Mouse (Mus musculus) ovary, postnatal 36 days (tissue): ENCODE measurements around the gene Kirrel2.

Experiments
- DNase-seq: peaks from one replicate; pipeline ENCODE4 v3.0.0; 2022; ENCODE audit warnings: low spot score, mixed read lengths

Gene Kirrel2

DNA sequence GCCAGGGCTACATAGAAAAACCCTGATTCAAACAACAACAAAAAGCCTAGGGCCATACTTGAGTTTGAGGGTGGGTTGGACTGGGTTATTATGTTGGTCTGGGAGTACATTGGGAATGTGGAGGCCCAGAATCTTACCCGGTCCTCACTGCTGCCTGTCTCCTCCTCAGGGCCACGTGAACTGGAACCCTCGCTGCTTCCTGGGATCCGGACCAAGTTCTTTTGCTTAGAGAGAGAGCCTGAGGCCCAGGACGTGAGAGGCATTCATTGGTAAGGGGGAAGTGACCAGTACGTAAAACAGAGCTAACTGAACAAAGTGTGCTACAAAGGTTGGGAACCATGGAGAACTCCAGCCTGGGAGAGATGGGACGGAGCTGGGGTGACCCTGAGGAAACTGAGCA is 7.2 kb downstream of the Kirrel2 start:
- no peak for DNase-seq

- peak; percentile 52 for DNase-seq
These were observed 12.3 kb downstream of the Kirrel2 start, which contains the start of gene Aplp1 for GRCm38 (mm10) chr7:30444971-30445751. Aplp1 (minus strand) TSS chr7:30445535.

GRCm38 (mm10) chr7:30444154-30444970 is 13.1 kb downstream of the Kirrel2 start:
- DNase-seq = peak; percentile 38

- DNase-seq = no peak
These were observed 13.8 kb downstream of the Kirrel2 start for GRCm38 (mm10) chr7:30443696-30444095.

GRCm38 (mm10) chr7:30440697-30441096 is 16.8 kb downstream of the Kirrel2 start:
- peak; percentile 39 for DNase-seq

- no peak for DNase-seq
These were observed 17.8 kb downstream of the Kirrel2 start for GRCm38 (mm10) chr7:30439734-30440133.

DNA sequence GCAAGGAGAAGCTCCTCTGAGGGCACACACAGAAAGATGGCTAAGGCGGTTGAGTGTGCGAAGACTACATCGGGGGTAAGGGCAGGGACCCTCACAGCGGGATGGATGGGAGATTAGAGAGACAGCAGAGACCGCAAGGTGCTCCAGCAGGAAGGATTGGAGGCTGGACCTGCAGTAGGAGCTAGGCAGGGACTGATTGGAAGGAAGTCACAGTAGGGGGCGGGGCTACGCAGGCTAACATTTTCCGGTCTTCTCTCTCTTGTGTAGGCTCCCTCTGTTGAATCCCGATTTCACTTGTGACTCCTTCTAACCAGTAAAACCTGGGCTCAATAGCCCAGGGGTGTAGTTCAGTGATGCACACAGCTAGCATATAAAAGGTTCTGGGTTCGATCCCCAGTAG is 20.6 kb downstream of the Kirrel2 start:
- DNase-seq = no peak

DNA sequence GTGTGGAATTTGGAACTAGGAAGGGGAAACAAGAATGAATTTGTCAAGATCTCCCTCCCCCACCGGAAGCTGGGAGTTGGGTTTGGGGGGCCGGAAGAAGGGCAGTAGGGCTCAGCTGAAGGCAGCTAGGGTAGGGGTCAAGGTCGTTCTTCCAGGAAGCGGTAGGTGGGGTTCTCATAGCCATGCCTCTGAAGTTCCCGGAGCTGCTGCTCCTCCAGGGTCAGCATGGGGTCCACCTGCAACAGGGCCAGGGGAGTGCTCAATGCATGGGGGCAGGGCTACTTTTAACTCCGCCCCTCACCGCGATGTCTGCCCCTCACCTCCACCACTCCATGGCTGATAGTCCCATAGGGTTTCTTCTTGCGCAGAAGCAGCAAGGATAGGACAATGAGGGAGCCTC is 22.3 kb downstream of the Kirrel2 start:
- DNase-seq = no peak

DNA sequence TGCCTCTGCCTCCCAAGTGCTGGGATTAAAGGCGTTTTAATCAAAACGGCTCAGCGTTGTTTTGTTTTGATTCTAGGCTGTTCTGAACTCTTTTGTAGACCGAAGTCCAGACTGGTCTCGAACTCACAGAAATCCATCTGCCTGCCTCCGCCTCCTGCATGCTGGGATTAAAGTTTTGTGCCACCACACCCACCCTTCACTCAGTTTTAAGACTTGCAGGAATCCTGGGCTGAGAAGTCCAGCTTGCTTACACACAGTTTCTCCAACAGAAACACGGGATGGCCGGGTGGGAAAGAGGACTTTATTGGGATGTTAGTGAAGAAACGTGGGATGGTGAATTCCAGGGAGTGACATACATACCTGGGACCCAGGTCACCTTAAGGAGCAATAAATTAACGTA is 22.8 kb downstream of the Kirrel2 start:
- no peak for DNase-seq

DNA sequence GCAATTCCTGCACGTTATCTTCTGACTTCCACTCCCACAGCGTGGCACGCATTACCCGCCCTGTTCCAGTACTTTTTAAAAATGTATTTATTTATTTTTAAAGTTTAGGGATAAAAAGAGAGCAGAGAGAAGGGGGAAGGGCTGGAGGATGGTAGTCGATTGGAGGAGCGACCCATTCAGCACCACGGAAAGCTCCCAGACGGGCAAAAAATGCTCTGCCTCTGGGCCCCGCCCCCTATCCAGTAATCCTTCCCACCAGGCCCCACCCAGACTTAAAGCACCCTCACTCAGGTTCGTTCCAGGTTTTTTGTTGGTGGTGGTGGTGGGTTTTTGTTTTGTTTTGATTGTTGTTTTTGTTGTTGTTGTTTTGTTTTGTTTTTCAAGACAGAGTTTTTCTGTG is 23.3 kb downstream of the Kirrel2 start:
- DNase-seq = peak; percentile 63

GRCm38 (mm10) chr7:30431793-30432192 is 25.7 kb downstream of the Kirrel2 start:
- no peak for DNase-seq

DNA sequence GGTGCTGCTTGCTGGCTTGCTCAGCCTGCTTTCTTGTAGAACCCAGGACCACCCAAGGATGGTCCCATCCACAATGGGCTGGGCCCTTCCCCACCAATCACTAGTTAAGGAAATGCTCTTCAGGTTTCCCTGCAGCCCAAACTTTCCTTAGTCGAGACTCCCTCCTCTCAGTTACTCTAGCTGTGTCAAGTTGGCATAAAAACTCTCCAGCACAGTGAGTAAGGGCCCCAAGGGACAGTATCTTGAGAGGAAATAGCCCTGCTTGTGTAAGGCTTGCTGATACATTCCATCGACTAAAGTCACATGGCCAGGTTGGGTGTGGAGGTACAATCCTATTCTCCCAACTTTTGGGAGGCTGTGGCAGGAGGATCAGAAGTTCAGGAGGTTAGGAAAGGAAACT is 27.3 kb downstream of the Kirrel2 start:
- no peak for DNase-seq

DNA sequence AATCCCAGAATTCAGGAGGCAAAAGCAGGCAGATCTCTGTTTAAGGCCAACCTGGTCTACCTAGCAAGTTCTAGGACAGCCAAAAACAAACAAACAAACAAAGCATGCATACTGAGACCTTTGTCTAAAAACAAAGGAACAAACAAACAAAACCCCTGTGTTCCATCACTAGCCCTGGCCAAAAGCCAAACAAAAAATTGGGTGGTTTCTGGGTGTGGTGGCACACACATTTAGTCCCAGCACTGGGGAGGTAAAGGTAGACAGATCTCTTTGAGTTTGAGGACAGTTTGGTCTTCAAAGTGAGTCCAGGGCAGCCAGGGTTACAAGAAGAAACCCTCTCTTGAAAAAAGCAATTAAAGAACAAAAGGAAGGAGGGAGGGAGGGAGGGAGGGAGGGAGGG is 28.2 kb downstream of the Kirrel2 start:
- no peak for DNase-seq

- DNase-seq = no peak
These were observed 34.3 kb downstream of the Kirrel2 start for GRCm38 (mm10) chr7:30423071-30423641.

DNA sequence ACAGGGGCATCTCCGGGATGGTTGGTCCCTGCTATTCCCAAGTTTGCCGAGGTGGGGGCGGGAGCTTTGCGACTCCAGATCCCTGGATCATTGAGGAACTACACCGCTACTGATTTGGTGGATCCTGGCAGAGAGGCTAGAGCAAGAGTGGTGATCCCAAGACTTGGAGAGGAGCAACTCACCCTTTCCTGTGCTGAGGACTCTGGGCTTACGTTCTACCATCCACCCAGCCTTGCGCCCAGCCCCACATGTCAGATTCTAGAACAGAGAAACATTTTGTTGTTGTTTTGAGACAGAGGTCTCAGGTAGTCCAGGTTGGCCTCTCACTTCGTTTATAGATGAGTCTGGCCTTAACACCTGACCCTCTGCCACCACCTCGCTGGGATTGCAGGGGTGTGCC is 34.9 kb downstream of the Kirrel2 start:
- DNase-seq = no peak

GRCm38 (mm10) chr7:30421890-30422435 is 35.5 kb downstream of the Kirrel2 start:
- peak; percentile 78 for DNase-seq

DNA sequence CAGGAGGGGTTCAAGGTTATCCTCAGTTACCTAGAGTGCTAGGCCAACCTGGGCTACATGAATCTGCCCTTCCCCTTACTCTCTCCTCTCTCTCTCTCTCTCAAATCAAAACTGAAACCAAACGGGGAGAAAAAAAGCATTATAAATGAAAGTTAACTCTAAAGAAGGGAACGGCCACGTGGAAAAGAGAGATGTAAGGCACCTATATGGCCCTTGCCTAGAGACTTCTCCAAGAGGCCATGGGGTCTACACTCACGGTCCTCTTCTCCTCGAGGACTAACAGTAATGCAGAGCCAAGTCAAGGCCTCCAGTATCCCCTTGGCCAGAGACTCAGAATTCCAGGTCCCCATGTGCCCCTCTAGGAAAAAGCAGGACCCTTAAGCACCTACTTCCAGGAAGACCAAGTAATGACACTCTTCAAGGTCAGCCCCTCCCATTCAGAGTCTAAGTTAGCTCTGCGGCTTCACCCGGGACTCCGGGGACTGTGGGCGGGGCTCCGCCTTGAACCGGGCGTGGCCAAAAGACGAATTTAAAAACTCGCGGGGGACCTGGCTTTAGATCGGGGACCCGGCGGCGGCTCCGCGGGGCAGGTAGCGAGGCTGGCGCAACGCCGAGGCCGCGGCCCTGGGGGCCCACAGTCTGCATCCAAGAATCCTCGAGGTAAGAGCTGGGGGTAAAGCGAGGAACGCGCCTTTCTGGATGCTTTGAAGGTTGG is 36.2 kb downstream of the Kirrel2 start, which contains the start of gene Nfkbid:
Nfkbid (plus strand) TSS at position 558 of the 715 bp plus-strand sequence.
- peak; percentile 48 for DNase-seq

GRCm38 (mm10) chr7:30420673-30421072 is 36.8 kb downstream of the Kirrel2 start:
- DNase-seq = no peak

DNA sequence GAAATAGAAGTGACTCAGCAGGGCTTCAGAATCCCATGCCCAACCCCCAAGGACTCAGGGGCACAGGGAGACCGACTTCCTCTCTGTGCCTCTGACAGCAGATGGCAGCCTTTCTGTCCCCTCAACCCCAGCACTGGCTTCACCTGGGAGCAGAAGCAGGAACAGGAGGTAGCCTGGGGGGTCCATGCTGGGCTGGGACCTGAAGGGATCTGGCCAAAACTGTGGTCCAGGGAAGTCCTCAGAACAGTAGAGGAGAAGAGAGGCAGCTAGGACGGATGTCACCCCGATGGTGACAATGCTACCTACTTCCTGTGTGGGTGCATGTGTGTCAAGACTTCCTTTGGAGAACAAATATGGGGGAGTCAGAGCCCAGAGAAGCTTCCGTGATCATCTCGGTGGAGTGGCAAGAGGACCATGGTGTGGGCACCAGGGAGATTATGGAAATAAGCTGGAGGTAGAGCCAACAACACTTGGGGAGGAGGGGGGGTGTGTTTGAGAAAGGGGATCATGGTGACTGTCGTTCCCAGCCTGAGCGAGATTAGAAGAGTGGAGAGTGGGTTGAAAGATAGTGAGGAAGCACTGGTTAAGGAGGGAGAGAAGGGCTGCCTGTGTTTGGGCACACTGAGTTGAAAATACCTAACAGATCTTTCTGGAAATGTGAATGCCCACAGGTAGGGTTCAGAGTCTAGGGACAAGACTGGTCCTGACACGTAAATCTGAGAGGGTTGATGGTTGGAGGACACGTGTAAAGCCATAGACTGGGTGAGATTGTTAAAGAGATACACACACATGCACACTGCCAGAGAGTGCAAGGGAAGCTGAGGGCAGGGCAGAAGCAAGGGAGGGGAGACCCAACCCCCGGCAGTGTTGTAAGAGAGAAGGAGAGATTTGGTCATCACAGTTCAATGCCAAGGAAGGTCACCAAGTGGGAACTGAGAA is 37.7 kb downstream of the Kirrel2 start, which contains the start of gene Hcst:
Hcst (minus strand) TSS at position 294 of the 939 bp plus-strand sequence.
- no peak for DNase-seq

DNA sequence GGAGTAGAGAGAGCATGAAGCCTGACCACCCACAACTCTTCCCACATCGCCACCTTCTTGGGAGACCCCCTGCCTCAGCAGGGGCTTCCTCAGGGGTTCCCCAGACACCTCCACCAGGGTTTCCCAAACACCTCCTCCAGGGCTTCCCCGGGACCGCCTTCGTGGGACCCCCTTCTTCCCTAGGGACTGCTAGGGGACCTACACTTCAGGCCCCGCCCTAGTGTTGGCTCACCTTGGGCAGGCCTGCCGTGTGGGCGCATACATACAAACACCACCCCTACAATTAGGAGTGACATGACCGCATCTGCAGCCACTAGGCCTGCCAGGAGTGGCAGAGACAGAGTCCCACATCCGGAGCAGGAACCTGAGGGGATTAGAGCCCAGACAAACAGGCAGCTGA is 39.6 kb downstream of the Kirrel2 start:
- DNase-seq = no peak

- no peak for DNase-seq
These were observed 43.9 kb downstream of the Kirrel2 start, which contains the start of gene Tyrobp for GRCm38 (mm10) chr7:30413596-30413995. Tyrobp (plus strand) TSS chr7:30413760.
